Mouse (Mus musculus) intestine, embryonic 16.5 days (tissue): ENCODE results near the gene Stat5a. TPM values are rescaled to one million over a fixed set of nuclear protein-coding genes. Genes with fewer than 3 reads are reported as not detected.

ENCODE experiments used
- ATAC-seq: fragments of 200-750 bp; cut with Nextera tagmentation; 2 replicates; pipeline ENCODE4 v1.8.0; 2017; ENCODE audit warnings: moderate TSS enrichment, moderate library complexity
- H3K27ac ChIP-seq: fragments of 300-500 bp; sonication (generic); 2 replicates; pipeline ENCODE4 v1.5.1; 2014; ENCODE audit warnings: mild to moderate bottlenecking, low read length
- H3K27me3 ChIP-seq: fragments of 300-500 bp; sonication (generic); replicated peaks from 2 replicates; pipeline ENCODE4 v1.6.1; 2014; ENCODE audit warnings: low read length, control low read depth, mixed read lengths; ENCODE audit not compliant: control insufficient read depth, insufficient read depth
- H3K36me3 ChIP-seq: fragments of 300-500 bp; sonication (generic); 2 replicates; pipeline ENCODE4 v1.6.1; 2014; ENCODE audit warnings: low read length, control low read depth; ENCODE audit not compliant: control insufficient read depth, insufficient read depth
- H3K4me1 ChIP-seq: fragments of 300-500 bp; sonication (generic); 2 replicates; pipeline ENCODE4 v1.6.1; 2014; ENCODE audit warnings: low read length, control low read depth, mixed read lengths; ENCODE audit not compliant: control insufficient read depth, insufficient read depth
- H3K4me2 ChIP-seq: fragments of 300-500 bp; sonication (generic); 2 replicates; pipeline ENCODE4 v1.6.1; 2014; ENCODE audit warnings: low read depth, low read length, control low read depth
- H3K4me3 ChIP-seq: fragments of 300-500 bp; sonication (generic); 2 replicates; pipeline ENCODE4 v1.5.1; 2014; ENCODE audit warnings: mild to moderate bottlenecking, low read length
- H3K9ac ChIP-seq: fragments of 300-500 bp; sonication (generic); 2 replicates; pipeline ENCODE4 v1.6.1; 2014; ENCODE audit warnings: low read depth, low read length
- H3K9me3 ChIP-seq: fragments of 300-500 bp; sonication (generic); 2 replicates; pipeline ENCODE4 v1.6.1; 2016; ENCODE audit warnings: low read length, control low read depth; ENCODE audit not compliant: control insufficient read depth
- WGBS: fragments of 180-500 bp; shearing (Covaris S2); extraction: QIAGEN DNeasy Blood & Tissue Kit; methylation state at CpG from one replicate; pipeline ENCODE4 v1.1.7; 2014; 5-methylcytosine and 5-hydroxymethylcytosine counted together
- polyA plus RNA-seq: library from polyadenylated mRNA; unstranded; fragments of >200 nt; fragmentation: Nextera tagmentation; extraction: Ambion mirVana; gene quantifications from 2 replicates; pipeline ENCODE4 v1.2.1, GENCODE M21; 2015

The Stat5a gene
- polyA plus RNA-seq, result 5.8 and 6.2 TPM in 2 replicates

GRCm38 (mm10) chr11:100858935-100859578, at the start of gene Stat5a:
TSS of gene Stat5a (plus strand) at chr11:100859351.
- no peak for ATAC-seq
- H3K36me3 ChIP-seq, result no peaks in the 10 kb centered on the region
- 66% methylated on average over 9 of the region's 9 CpGs for WGBS
- no peaks in the 10 kb centered on the region for H3K27me3 ChIP-seq
- 0 out of 2 replicates have a peak within 1 kb of the TSS, but pooled peaks have one; percentile 37 for H3K27ac ChIP-seq
- H3K4me3 ChIP-seq, result peak within 1 kb of the TSS; percentile 65
- H3K9me3 ChIP-seq, result no peaks in the 10 kb centered on the region
- peak within 1 kb of the TSS; percentile 91 for H3K4me2 ChIP-seq
- H3K9ac ChIP-seq, result peak within 1 kb of the TSS; percentile 75
- peaks cover 12% of the 10 kb centered on the region for H3K4me1 ChIP-seq

GRCm38 (mm10) chr11:100810516-100810915, 48.6 kb upstream of the Stat5a start:
- H3K27me3 ChIP-seq, result no peaks in the 10 kb centered on the region
- no peaks in the 10 kb centered on the region for H3K9me3 ChIP-seq
- H3K4me1 ChIP-seq, result peaks cover 5% of the 10 kb centered on the region
- no peak overlapping the region for H3K27ac ChIP-seq
- H3K4me3 ChIP-seq, result no peak overlapping the region
- WGBS, result 84% methylated on average over 9 of the region's 9 CpGs
- H3K9ac ChIP-seq, result no peak overlapping the region
- no peaks in the 10 kb centered on the region for H3K36me3 ChIP-seq
- no peak overlapping the region for H3K4me2 ChIP-seq
- no peak for ATAC-seq

GRCm38 (mm10) chr11:100811132-100811531, 48.0 kb upstream of the Stat5a start:
- Histone ChIP-seq H3K27me3 (no peaks in the 10 kb centered on the region), H3K4me3 (no peak overlapping the region), H3K4me2 (no peak overlapping the region), H3K27ac (no peak overlapping the region), H3K9me3 (no peaks in the 10 kb centered on the region), H3K4me1 (peaks cover 8% of the 10 kb centered on the region), H3K9ac (no peak overlapping the region), H3K36me3 (no peaks in the 10 kb centered on the region)
- ATAC-seq, result no peak
- 94% methylated on average over 2 of the region's 2 CpGs for WGBS

GRCm38 (mm10) chr11:100814498-100814897, 44.7 kb upstream of the Stat5a start:
- 38% methylated on average over 13 of the region's 13 CpGs for WGBS
- peak overlapping the region; percentile 40; the same call in 1 of the 2 replicates for H3K4me2 ChIP-seq
- H3K4me3 ChIP-seq, result peak overlapping the region; percentile 1
- peak; percentile 79 for ATAC-seq
- peaks cover 17% of the 10 kb centered on the region for H3K4me1 ChIP-seq
- H3K27ac ChIP-seq, result no peak overlapping the region
- H3K9ac ChIP-seq, result no peak overlapping the region
- no peaks in the 10 kb centered on the region for H3K36me3 ChIP-seq
- H3K27me3 ChIP-seq, result no peaks in the 10 kb centered on the region
- no peaks in the 10 kb centered on the region for H3K9me3 ChIP-seq

GRCm38 (mm10) chr11:100816342-100816741, 42.8 kb upstream of the Stat5a start:
- H3K9me3 ChIP-seq, result no peaks in the 10 kb centered on the region
- no peaks in the 10 kb centered on the region for H3K27me3 ChIP-seq
- H3K36me3 ChIP-seq, result no peaks in the 10 kb centered on the region
- ATAC-seq, result no peak
- peaks cover 17% of the 10 kb centered on the region for H3K4me1 ChIP-seq
- H3K9ac ChIP-seq, result no peak overlapping the region
- 49% methylated on average over 3 of the region's 3 CpGs for WGBS
- H3K27ac ChIP-seq, result no peak overlapping the region
- no peak overlapping the region for H3K4me3 ChIP-seq
- no peak overlapping the region for H3K4me2 ChIP-seq

- Histone ChIP-seq H3K4me1 (peaks cover 17% of the 10 kb centered on the region), H3K27me3 (no peaks in the 10 kb centered on the region), H3K4me2 (no peak overlapping the region), H3K4me3 (no peak overlapping the region), H3K9ac (no peak overlapping the region), H3K9me3 (no peaks in the 10 kb centered on the region), H3K36me3 (no peaks in the 10 kb centered on the region), H3K27ac (no peak overlapping the region)
- 50% methylated on average over 4 of the region's 4 CpGs for WGBS
- no peak for ATAC-seq
These were observed 42.4 kb upstream of the Stat5a start for GRCm38 (mm10) chr11:100816801-100817200.

- H3K4me1 ChIP-seq, result peaks cover 17% of the 10 kb centered on the region
- ATAC-seq, result no peak
- no peaks in the 10 kb centered on the region for H3K36me3 ChIP-seq
- H3K27ac ChIP-seq, result no peak overlapping the region
- no peak overlapping the region for H3K4me2 ChIP-seq
- H3K27me3 ChIP-seq, result no peaks in the 10 kb centered on the region
- no peak overlapping the region for H3K9ac ChIP-seq
- no peak overlapping the region for H3K4me3 ChIP-seq
- H3K9me3 ChIP-seq, result no peaks in the 10 kb centered on the region
- WGBS, result 40% methylated on average over 9 of the region's 9 CpGs
These were observed 41.8 kb upstream of the Stat5a start for GRCm38 (mm10) chr11:100817311-100817710.

- no peak overlapping the region for H3K9ac ChIP-seq
- H3K36me3 ChIP-seq, result no peaks in the 10 kb centered on the region
- H3K4me3 ChIP-seq, result no peak overlapping the region
- H3K4me2 ChIP-seq, result no peak overlapping the region
- no peak for ATAC-seq
- peaks cover 20% of the 10 kb centered on the region for H3K4me1 ChIP-seq
- H3K9me3 ChIP-seq, result no peaks in the 10 kb centered on the region
- WGBS, result 90% methylated on average over 15 of the region's 15 CpGs
- no peak overlapping the region for H3K27ac ChIP-seq
- no peaks in the 10 kb centered on the region for H3K27me3 ChIP-seq
These were observed 40.7 kb upstream of the Stat5a start for GRCm38 (mm10) chr11:100818359-100819012.

GRCm38 (mm10) chr11:100819048-100819447, 40.1 kb upstream of the Stat5a start:
- H3K4me3 ChIP-seq, result no peak overlapping the region
- H3K36me3 ChIP-seq, result no peaks in the 10 kb centered on the region
- no peak for ATAC-seq
- peaks cover 20% of the 10 kb centered on the region for H3K4me1 ChIP-seq
- H3K9me3 ChIP-seq, result no peaks in the 10 kb centered on the region
- 69% methylated on average over 8 of the region's 8 CpGs for WGBS
- no peak overlapping the region for H3K4me2 ChIP-seq
- no peak overlapping the region for H3K27ac ChIP-seq
- no peak overlapping the region for H3K9ac ChIP-seq
- H3K27me3 ChIP-seq, result no peaks in the 10 kb centered on the region
